In the genomic region with DNA sequence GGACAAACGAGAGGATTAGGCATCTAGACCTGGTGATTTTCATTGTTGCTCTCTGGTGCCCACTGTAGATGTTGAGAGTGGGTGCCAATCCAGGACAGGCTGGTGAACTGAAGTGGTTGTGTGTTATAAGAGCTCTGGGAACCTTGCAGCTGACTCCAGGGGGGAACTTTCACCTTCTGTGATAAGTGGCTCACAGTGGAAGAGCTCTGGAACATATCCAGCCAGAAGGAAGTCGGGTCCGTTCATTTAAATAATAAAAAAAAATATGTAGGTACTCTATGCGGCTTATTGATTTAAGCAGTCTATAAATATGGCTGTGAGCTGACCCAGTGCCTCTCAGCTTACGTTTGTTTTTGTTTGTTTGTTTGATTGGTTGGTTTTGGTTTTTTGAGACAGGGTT, we compare ENCODE assay signal across 30 mouse cellular contexts. TPM values are rescaled to one million over a fixed set of nuclear protein-coding genes. Genes with fewer than 3 reads are reported as not detected.
DNase-seq lines count a peak whose midpoint lies in the region; ATAC-seq and TF ChIP-seq lines count a peak whose summit lies in the region.
"Had no signal": no experiment of that assay in that cellular context is flagged by ENCODE, and none has a peak within 500 bp of the region (broad histone marks: within the 10 kb centered on the region; RNA-seq: fewer than 3 reads in every experiment).

TSS of gene Erp27 (minus strand) at position 101 of the 400 bp plus-strand sequence.

- DNase-seq in heart, embryonic 10.5 days (ENCODE audit: low spot score), result no peak
- DNase-seq in heart, adult 18-20 months, result no peak
- DNase-seq in stomach, postnatal 0 days (ENCODE audit: low spot score), result no peak
- DNase-seq: adrenal gland, postnatal 25 days; cerebellum, adult 18-20 months; cerebellum, postnatal 14 days; gastrocnemius, adult 2 months; gastrocnemius, postnatal 36 days; kidney, adult 2 months; kidney, postnatal 36 days; liver; lung, adult 2 months; lung, postnatal 10 days; thymus, postnatal 36 days had no signal

- 0 out of 2 replicates have a peak within 1 kb of the TSS, but pooled peaks have one; percentile 62 for H3K27ac ChIP-seq in heart, embryonic 10.5 days
- no peak within 1 kb of the TSS for H3K27ac ChIP-seq in stomach, embryonic 15.5 days
- no peak within 1 kb of the TSS for H3K27ac ChIP-seq in stomach, postnatal 0 days (replicated peaks)
- peak within 1 kb of the TSS; percentile 15; the same call in 1 of the 2 replicates for H3K27ac ChIP-seq in limb, embryonic 13.5 days
- H3K27ac ChIP-seq: forebrain, embryonic 13.5 days; hindbrain, embryonic 14.5 days; layer of hippocampus, adult 2 months; liver, embryonic 14.5 days; macrophage; midbrain, embryonic 13.5 days; neural tube, embryonic 15.5 days had no signal

- no peaks in the 10 kb centered on the region for H3K27me3 ChIP-seq in heart, embryonic 10.5 days (ENCODE audit: insufficient read depth, poor library complexity, severe bottlenecking)
- H3K27me3 ChIP-seq in stomach, embryonic 15.5 days (replicated peaks), result no peaks in the 10 kb centered on the region
- H3K27me3 ChIP-seq in stomach, postnatal 0 days (ENCODE audit: control insufficient read depth, insufficient read depth, low read length), result no peaks in the 10 kb centered on the region
- no peaks in the 10 kb centered on the region for H3K27me3 ChIP-seq in limb, embryonic 13.5 days
- H3K27me3 ChIP-seq: forebrain, embryonic 13.5 days; midbrain, embryonic 13.5 days; neural tube, embryonic 15.5 days had no signal

- 75% methylated on average over 5 of the region's 5 CpGs for WGBS in heart, embryonic 10.5 days
- 59% methylated on average over 5 of the region's 5 CpGs for WGBS in stomach, embryonic 15.5 days
- 51% methylated on average over 5 of the region's 5 CpGs for WGBS in stomach, postnatal 0 days
- 73% methylated on average over 5 of the region's 5 CpGs for WGBS in limb, embryonic 13.5 days

- peaks cover 20% of the 10 kb centered on the region for H3K4me1 ChIP-seq in heart, embryonic 10.5 days
- H3K4me1 ChIP-seq in stomach, embryonic 15.5 days, result peaks cover 3% of the 10 kb centered on the region; the same call in 1 of the 2 replicates
- H3K4me1 ChIP-seq in stomach, postnatal 0 days (replicated peaks; ENCODE audit: control insufficient read depth, insufficient read depth), result 0 out of 2 replicates have a peak, but pooled peaks cover 2% of the 10 kb centered on the region
- peaks cover 23% of the 10 kb centered on the region for H3K4me1 ChIP-seq in limb, embryonic 13.5 days
- H3K4me1 ChIP-seq: forebrain, embryonic 13.5 days; midbrain, embryonic 13.5 days; neural tube, embryonic 15.5 days had no signal

- H3K9me3 ChIP-seq in heart, embryonic 10.5 days, result no peaks in the 10 kb centered on the region
- no peaks in the 10 kb centered on the region for H3K9me3 ChIP-seq in stomach, embryonic 15.5 days
- H3K9me3 ChIP-seq in stomach, postnatal 0 days (ENCODE audit: control insufficient read depth, low read length), result no peaks in the 10 kb centered on the region
- no peaks in the 10 kb centered on the region for H3K9me3 ChIP-seq in limb, embryonic 13.5 days
- H3K9me3 ChIP-seq: forebrain, embryonic 13.5 days; midbrain, embryonic 13.5 days; neural tube, embryonic 15.5 days had no signal

- no peak for TF ChIP-seq EP300 in stomach, postnatal 0 days (optimal IDR thresholded peaks at IDR 0.05)

- no peak for TF ChIP-seq CTCF in stomach, postnatal 0 days (IDR thresholded peaks at IDR 0.05; ENCODE audit: low read depth)

- H3K4me2 ChIP-seq in stomach, embryonic 15.5 days, result no peak within 1 kb of the TSS
- no peak within 1 kb of the TSS for H3K4me2 ChIP-seq in stomach, postnatal 0 days (replicated peaks; ENCODE audit: low read depth)
- H3K4me2 ChIP-seq in limb, embryonic 13.5 days (replicated peaks), result no peak within 1 kb of the TSS
- H3K4me2 ChIP-seq: forebrain, embryonic 13.5 days; hindbrain, embryonic 14.5 days; midbrain, embryonic 13.5 days; neural tube, embryonic 15.5 days had no signal

- H3K4me3 ChIP-seq in heart, embryonic 10.5 days, result no peak within 1 kb of the TSS
- no peak within 1 kb of the TSS for H3K4me3 ChIP-seq in stomach, embryonic 15.5 days (replicated peaks)
- no peak within 1 kb of the TSS for H3K4me3 ChIP-seq in stomach, postnatal 0 days (ENCODE audit: low read depth, low read length)
- no peak within 1 kb of the TSS for H3K4me3 ChIP-seq in limb, embryonic 13.5 days
- H3K4me3 ChIP-seq: forebrain, embryonic 13.5 days; gastrocnemius, adult 2 months; layer of hippocampus, adult 2 months; midbrain, embryonic 13.5 days; neural tube, embryonic 15.5 days had no signal

- H3K9ac ChIP-seq in stomach, embryonic 15.5 days, result no peak within 1 kb of the TSS; the same call in 1 of the 2 replicates
- H3K9ac ChIP-seq in stomach, postnatal 0 days (ENCODE audit: low read length), result no peak within 1 kb of the TSS
- no peak within 1 kb of the TSS for H3K9ac ChIP-seq in limb, embryonic 13.5 days
- H3K9ac ChIP-seq: forebrain, embryonic 13.5 days; hindbrain, embryonic 14.5 days; liver, embryonic 14.5 days; midbrain, embryonic 13.5 days; neural tube, embryonic 15.5 days had no signal

- ATAC-seq in stomach, embryonic 15.5 days (ENCODE audit: insufficient read depth, low FRiP score, low read depth), result peak; percentile 31; the same call in 1 of the 2 replicates
- no peak for ATAC-seq in stomach, postnatal 0 days (ENCODE audit: low FRiP score, low TSS enrichment)
- no peak for ATAC-seq in limb, embryonic 13.5 days (ENCODE audit: low FRiP score, low read depth)
- no peak for ATAC-seq in monocyte, adult 5-6 weeks (replicated peaks; ENCODE audit: insufficient number of reproducible peaks, low FRiP score, low TSS enrichment, poor library complexity, severe bottlenecking)
- no peak for ATAC-seq in granulocyte monocyte progenitor cell, adult 5-6 weeks (replicated peaks; ENCODE audit: poor library complexity, severe bottlenecking)
- ATAC-seq: CD4-positive, CD25-positive, alpha-beta regulatory T cell, adult 4 months; midbrain, embryonic 13.5 days had no signal

- H3K36me3 ChIP-seq in heart, embryonic 10.5 days, result peaks cover 15% of the 10 kb centered on the region; the same call in 1 of the 2 replicates
- H3K36me3 ChIP-seq in stomach, embryonic 15.5 days, result no peaks in the 10 kb centered on the region
- no peaks in the 10 kb centered on the region for H3K36me3 ChIP-seq in stomach, postnatal 0 days (ENCODE audit: control insufficient read depth, insufficient read depth, low read length)
- no peaks in the 10 kb centered on the region; the same call in 1 of the 2 replicates for H3K36me3 ChIP-seq in limb, embryonic 13.5 days
- H3K36me3 ChIP-seq: midbrain, embryonic 13.5 days; neural tube, embryonic 15.5 days had no signal

RNA-seq across cellular contexts. Expression of gene Erp27, which starts in this region (rescaled TPM):
- 0.55 and 0.73 TPM in 2 replicates for polyA plus RNA-seq in heart, embryonic 10.5 days (2016; fragmentation: Nextera tagmentation; extraction: Ambion mirVana)
- total RNA-seq in heart, adult 18-20 months (2021), result not detected
- 40.1 and 57.2 TPM in 2 replicates for polyA plus RNA-seq in stomach, embryonic 15.5 days (2015; fragmentation: Nextera tagmentation; extraction: Ambion mirVana)
- polyA plus RNA-seq in stomach, postnatal 0 days (2015; fragmentation: Nextera tagmentation; extraction: Ambion mirVana), result 0.65 and 1.0 TPM in 2 replicates
- polyA plus RNA-seq in limb, embryonic 13.5 days (2015; fragmentation: Nextera tagmentation; extraction: Ambion mirVana), result 0.28 and 0.46 TPM in 2 replicates
- total RNA-seq in monocyte, adult 5-6 weeks (2017), result 3.7 to 8.5 TPM (median 5.7 TPM) in 3 replicates
- total RNA-seq in granulocyte monocyte progenitor cell, adult 5-6 weeks (2014; fragmentation: Nextera tagmentation), result 1.4 TPM in 1 of 2 replicates, not detected in the other
- 0.77 TPM in 1 of 2 replicates, not detected in the other for total RNA-seq in granulocyte monocyte progenitor cell, adult 5-6 weeks (2017)
- total RNA-seq: adrenal gland, adult 18-20 months; adrenal gland, postnatal 25 days; gastrocnemius, postnatal 36 days; hematopoietic stem cell, adult 5-6 weeks; left cerebral cortex, adult 8-10 months; left cerebral cortex, postnatal 36 days had no signal
- polyA plus RNA-seq: hindbrain, embryonic 14.5 days; kidney, adult 2 months; macrophage; midbrain, embryonic 13.5 days; neural tube, embryonic 15.5 days had no signal

Comparison
In these comparisons a context has a peak if more than half of its experiments do, and no peak if none do; other contexts are left out.
1. RNA of gene Erp27 (polyA plus RNA-seq): 40.1 to 57.2 TPM in stomach, embryonic 15.5 days; 0.55 to 0.73 TPM in heart, embryonic 10.5 days, 0.65 to 1.0 TPM in stomach, postnatal 0 days and 0.28 to 0.46 TPM in limb, embryonic 13.5 days; every median in the first group is over 10 times any median in the second.
2. H3K27ac ChIP-seq: peak in heart, embryonic 10.5 days (single experiment) and limb, embryonic 13.5 days (single experiment); none in stomach, embryonic 15.5 days (single experiment) and stomach, postnatal 0 days (single experiment).